Mouse (Mus musculus): ENCODE data around the gene Satb2. TPM values are rescaled to one million over a fixed set of nuclear protein-coding genes. Genes with fewer than 3 reads are reported as not detected.

The Satb2 gene
- polyA plus RNA-seq, 1 experiment from 2014 or later: 0.27 TPM

- Histone ChIP-seq H3K4me1 (replicated peaks; ENCODE audit: control insufficient read depth, insufficient read depth, low read length) (no peaks in the 10 kb centered on the region), H3K4me2 (no peak overlapping the region), H3K27ac (ENCODE audit: low read depth, low read length) (no peak overlapping the region), H3K9me3 (ENCODE audit: control insufficient read depth, low read length) (no peaks in the 10 kb centered on the region), H3K4me3 (ENCODE audit: low read depth, low read length) (no peak overlapping the region), H3K9ac (ENCODE audit: low read depth, low read length) (no peak overlapping the region), H3K36me3 (ENCODE audit: control insufficient read depth, insufficient read depth, low read length) (no peaks in the 10 kb centered on the region), H3K27me3 (replicated peaks; ENCODE audit: control insufficient read depth, insufficient read depth, low read length) (no peaks in the 10 kb centered on the region)
- ATAC-seq (replicated peaks; ENCODE audit: low FRiP score) (no peak), DNase-seq (ENCODE audit: low spot score) (no peak)
- WGBS: 94% methylated on average over 3 of the region's 3 CpGs
Observed at GRCm38 (mm10) chr1:56896670-56897069, 81.8 kb downstream of the Satb2 start.

GRCm38 (mm10) chr1:56892766-56893165 is 85.7 kb downstream of the Satb2 start:
- no peak overlapping the region for H3K4me2 ChIP-seq
- H3K4me3 ChIP-seq (ENCODE audit: low read depth, low read length): no peak overlapping the region
- no peak overlapping the region for H3K9ac ChIP-seq (ENCODE audit: low read depth, low read length)
- ATAC-seq (replicated peaks; ENCODE audit: low FRiP score): no peak
- no peaks in the 10 kb centered on the region for H3K27me3 ChIP-seq (replicated peaks; ENCODE audit: control insufficient read depth, insufficient read depth, low read length)
- H3K36me3 ChIP-seq (ENCODE audit: control insufficient read depth, insufficient read depth, low read length): no peaks in the 10 kb centered on the region
- no peaks in the 10 kb centered on the region for H3K4me1 ChIP-seq (replicated peaks; ENCODE audit: control insufficient read depth, insufficient read depth, low read length)
- DNase-seq (ENCODE audit: low spot score): no peak
- 77% methylated on average over 5 of the region's 5 CpGs for WGBS
- H3K9me3 ChIP-seq (ENCODE audit: control insufficient read depth, low read length): no peaks in the 10 kb centered on the region
- H3K27ac ChIP-seq (ENCODE audit: low read depth, low read length): no peak overlapping the region

GRCm38 (mm10) chr1:56888939-56889338 is 89.5 kb downstream of the Satb2 start:
- Histone ChIP-seq H3K4me3 (ENCODE audit: low read depth, low read length) (no peak overlapping the region), H3K4me1 (replicated peaks; ENCODE audit: control insufficient read depth, insufficient read depth, low read length) (no peaks in the 10 kb centered on the region), H3K27ac (ENCODE audit: low read depth, low read length) (no peak overlapping the region), H3K9me3 (ENCODE audit: control insufficient read depth, low read length) (no peaks in the 10 kb centered on the region), H3K27me3 (replicated peaks; ENCODE audit: control insufficient read depth, insufficient read depth, low read length) (no peaks in the 10 kb centered on the region), H3K4me2 (no peak overlapping the region), H3K9ac (ENCODE audit: low read depth, low read length) (no peak overlapping the region), H3K36me3 (ENCODE audit: control insufficient read depth, insufficient read depth, low read length) (no peaks in the 10 kb centered on the region)
- DNase-seq (ENCODE audit: low spot score) (no peak), ATAC-seq (replicated peaks; ENCODE audit: low FRiP score) (no peak)
- 50% methylated on average over 1 of the region's 1 CpGs for WGBS

- Histone ChIP-seq H3K36me3 (ENCODE audit: control insufficient read depth, insufficient read depth, low read length) (no peaks in the 10 kb centered on the region), H3K9ac (ENCODE audit: low read depth, low read length) (no peak overlapping the region), H3K27ac (ENCODE audit: low read depth, low read length) (no peak overlapping the region), H3K27me3 (replicated peaks; ENCODE audit: control insufficient read depth, insufficient read depth, low read length) (no peaks in the 10 kb centered on the region), H3K4me3 (ENCODE audit: low read depth, low read length) (no peak overlapping the region), H3K4me2 (no peak overlapping the region), H3K4me1 (replicated peaks; ENCODE audit: control insufficient read depth, insufficient read depth, low read length) (no peaks in the 10 kb centered on the region), H3K9me3 (ENCODE audit: control insufficient read depth, low read length) (no peaks in the 10 kb centered on the region)
- DNase-seq (ENCODE audit: low spot score) (no peak), ATAC-seq (replicated peaks; ENCODE audit: low FRiP score) (no peak)
Observed at GRCm38 (mm10) chr1:56887524-56887923, 90.9 kb downstream of the Satb2 start.

GRCm38 (mm10) chr1:56871485-56871884 is 107.0 kb downstream of the Satb2 start:
- no peak overlapping the region for H3K4me3 ChIP-seq (ENCODE audit: low read depth, low read length)
- DNase-seq (ENCODE audit: low spot score): no peak
- ATAC-seq (replicated peaks; ENCODE audit: low FRiP score): no peak
- 85% methylated on average over 8 of the region's 8 CpGs for WGBS
- H3K4me2 ChIP-seq: no peak overlapping the region
- H3K27ac ChIP-seq (ENCODE audit: low read depth, low read length): no peak overlapping the region
- H3K4me1 ChIP-seq (replicated peaks; ENCODE audit: control insufficient read depth, insufficient read depth, low read length): no peaks in the 10 kb centered on the region
- no peaks in the 10 kb centered on the region for H3K27me3 ChIP-seq (replicated peaks; ENCODE audit: control insufficient read depth, insufficient read depth, low read length)
- H3K9me3 ChIP-seq (ENCODE audit: control insufficient read depth, low read length): no peaks in the 10 kb centered on the region
- H3K36me3 ChIP-seq (ENCODE audit: control insufficient read depth, insufficient read depth, low read length): no peaks in the 10 kb centered on the region
- no peak overlapping the region for H3K9ac ChIP-seq (ENCODE audit: low read depth, low read length)

- WGBS: 88% methylated on average over 1 of the region's 1 CpGs
- no peak overlapping the region for H3K9ac ChIP-seq (ENCODE audit: low read depth, low read length)
- H3K4me1 ChIP-seq (replicated peaks; ENCODE audit: control insufficient read depth, insufficient read depth, low read length): no peaks in the 10 kb centered on the region
- no peak overlapping the region for H3K4me3 ChIP-seq (ENCODE audit: low read depth, low read length)
- no peaks in the 10 kb centered on the region for H3K27me3 ChIP-seq (replicated peaks; ENCODE audit: control insufficient read depth, insufficient read depth, low read length)
- no peaks in the 10 kb centered on the region for H3K36me3 ChIP-seq (ENCODE audit: control insufficient read depth, insufficient read depth, low read length)
- no peak overlapping the region for H3K27ac ChIP-seq (ENCODE audit: low read depth, low read length)
- ATAC-seq (replicated peaks; ENCODE audit: low FRiP score) (no peak), DNase-seq (ENCODE audit: low spot score) (no peak)
- no peaks in the 10 kb centered on the region for H3K9me3 ChIP-seq (ENCODE audit: control insufficient read depth, low read length)
- no peak overlapping the region for H3K4me2 ChIP-seq
Observed at GRCm38 (mm10) chr1:56865246-56865645, 113.2 kb downstream of the Satb2 start.

- Histone ChIP-seq H3K36me3 (ENCODE audit: control insufficient read depth, insufficient read depth, low read length) (no peaks in the 10 kb centered on the region), H3K27ac (ENCODE audit: low read depth, low read length) (no peak overlapping the region), H3K27me3 (replicated peaks; ENCODE audit: control insufficient read depth, insufficient read depth, low read length) (no peaks in the 10 kb centered on the region), H3K4me3 (ENCODE audit: low read depth, low read length) (no peak overlapping the region), H3K4me2 (no peak overlapping the region), H3K9me3 (ENCODE audit: control insufficient read depth, low read length) (no peaks in the 10 kb centered on the region), H3K9ac (ENCODE audit: low read depth, low read length) (no peak overlapping the region), H3K4me1 (replicated peaks; ENCODE audit: control insufficient read depth, insufficient read depth, low read length) (no peaks in the 10 kb centered on the region)
- ATAC-seq (replicated peaks; ENCODE audit: low FRiP score): no peak
- WGBS: 70% methylated on average over 4 of the region's 4 CpGs
- no peak for DNase-seq (ENCODE audit: low spot score)
Observed at GRCm38 (mm10) chr1:56862799-56863198, 115.7 kb downstream of the Satb2 start.

GRCm38 (mm10) chr1:56857202-56857601 is 121.2 kb downstream of the Satb2 start:
- ATAC-seq (replicated peaks; ENCODE audit: low FRiP score): no peak
- Histone ChIP-seq H3K4me2 (no peak overlapping the region), H3K36me3 (ENCODE audit: control insufficient read depth, insufficient read depth, low read length) (no peaks in the 10 kb centered on the region), H3K4me3 (ENCODE audit: low read depth, low read length) (no peak overlapping the region), H3K27ac (ENCODE audit: low read depth, low read length) (no peak overlapping the region), H3K4me1 (replicated peaks; ENCODE audit: control insufficient read depth, insufficient read depth, low read length) (no peaks in the 10 kb centered on the region), H3K9me3 (ENCODE audit: control insufficient read depth, low read length) (no peaks in the 10 kb centered on the region), H3K27me3 (replicated peaks; ENCODE audit: control insufficient read depth, insufficient read depth, low read length) (no peaks in the 10 kb centered on the region), H3K9ac (ENCODE audit: low read depth, low read length) (no peak overlapping the region)
- 71% methylated on average over 8 of the region's 8 CpGs for WGBS
- DNase-seq (ENCODE audit: low spot score): no peak

GRCm38 (mm10) chr1:56850446-56850845 is 128.0 kb downstream of the Satb2 start:
- Histone ChIP-seq H3K36me3 (ENCODE audit: control insufficient read depth, insufficient read depth, low read length) (no peaks in the 10 kb centered on the region), H3K9me3 (ENCODE audit: control insufficient read depth, low read length) (no peaks in the 10 kb centered on the region), H3K4me2 (no peak overlapping the region), H3K9ac (ENCODE audit: low read depth, low read length) (no peak overlapping the region), H3K27ac (ENCODE audit: low read depth, low read length) (no peak overlapping the region), H3K27me3 (replicated peaks; ENCODE audit: control insufficient read depth, insufficient read depth, low read length) (no peaks in the 10 kb centered on the region), H3K4me3 (ENCODE audit: low read depth, low read length) (no peak overlapping the region), H3K4me1 (replicated peaks; ENCODE audit: control insufficient read depth, insufficient read depth, low read length) (no peaks in the 10 kb centered on the region)
- ATAC-seq (replicated peaks; ENCODE audit: low FRiP score): no peak
- WGBS: 85% methylated on average over 8 of the region's 8 CpGs
- no peak for DNase-seq (ENCODE audit: low spot score)

Measured in liver, embryonic 11.5 days (tissue).